Mouse (Mus musculus) heart, postnatal 0 days (tissue): Measurements from ENCODE around the gene Snx21. TPM values are rescaled to one million over a fixed set of nuclear protein-coding genes. Genes with fewer than 3 reads are reported as not detected.
"Not testable (repeated sequence)": the region's sequence is repeated elsewhere in the genome, so short reads cannot be mapped to it uniquely, and the experiment has no call there.

Experiments
- ATAC-seq: fragments of 200-750 bp; cut with Nextera tagmentation; 2 replicates; pipeline ENCODE4 v1.8.0; 2017; ENCODE audit warnings: low read depth, moderate number of reproducible peaks, moderate library complexity; ENCODE audit not compliant: insufficient read depth
- DNase-seq: peaks from one replicate; pipeline ENCODE4 v3.0.0-alpha.2; 2016; ENCODE audit warnings: low spot score
- H3K27ac ChIP-seq: fragments of 300-500 bp; sonication (generic); 2 replicates; pipeline ENCODE4 v1.5.1; 2014; ENCODE audit warnings: low read depth, mild to moderate bottlenecking
- H3K27me3 ChIP-seq: fragments of 300-500 bp; sonication (generic); 2 replicates; pipeline ENCODE4 v1.6.1; 2014; ENCODE audit warnings: low read length, mixed read lengths; ENCODE audit not compliant: control insufficient read depth, insufficient read depth
- H3K36me3 ChIP-seq: fragments of 300-500 bp; sonication (generic); replicated peaks from 2 replicates; pipeline ENCODE4 v1.6.1; 2014; ENCODE audit warnings: low read length, mixed read lengths; ENCODE audit not compliant: control insufficient read depth, insufficient read depth
- H3K4me1 ChIP-seq: fragments of 300-500 bp; sonication (generic); 2 replicates; pipeline ENCODE4 v1.6.1; 2014; ENCODE audit warnings: antibody characterized with exemption; ENCODE audit not compliant: control insufficient read depth, insufficient read depth
- H3K4me2 ChIP-seq: fragments of 300-500 bp; sonication (generic); 2 replicates; pipeline ENCODE4 v1.6.1; 2014; ENCODE audit warnings: low read depth, mild to moderate bottlenecking, low read length, moderate library complexity
- H3K4me3 ChIP-seq: fragments of 300-500 bp; sonication (generic); 2 replicates; pipeline ENCODE4 v1.5.1; 2014; ENCODE audit warnings: low read depth, low read length
- H3K9ac ChIP-seq: fragments of 300-500 bp; sonication (generic); replicated peaks from 2 replicates; pipeline ENCODE4 v1.6.1; 2014; ENCODE audit warnings: low read depth, low read length, mixed read lengths
- H3K9me3 ChIP-seq: fragments of 300-500 bp; sonication (generic); replicated peaks from 2 replicates; pipeline ENCODE4 v1.6.1; 2016; ENCODE audit warnings: low read length; ENCODE audit not compliant: control insufficient read depth
- CTCF ChIP-seq: IDR thresholded peaks from 2 replicates; pipeline ENCODE4 v1.5.1; 2016; ENCODE audit warnings: antibody characterized with exemption, control low read depth, low read depth
- EP300 ChIP-seq: IDR thresholded peaks from 2 replicates; pipeline ENCODE4 v1.6.1; 2016; ENCODE audit warnings: antibody characterized with exemption, low read depth
- WGBS: fragments of 180-500 bp; shearing (Covaris S2); extraction: QIAGEN DNeasy Blood & Tissue Kit; methylation state at CpG from one replicate; pipeline ENCODE4 v1.1.7; 2014; 5-methylcytosine and 5-hydroxymethylcytosine counted together
- polyA plus RNA-seq: library from polyadenylated mRNA; unstranded; fragments of >200 nt; fragmentation: Nextera tagmentation; extraction: Ambion mirVana; gene quantifications from 2 replicates; pipeline ENCODE4 v1.2.1, GENCODE M21; 2015
- total RNA-seq: library from RNA; depleted of rRNA; stranded (reverse); fragments of >200 nt; gene quantifications from 2 replicates; pipeline ENCODE4 v1.2.3, GENCODE M21; 2014; ENCODE audit warnings: low replicate concordance

Snx21 gene
- total and polyA plus RNA-seq, 2 experiments from 2014 or later: 29.8 to 46.4 TPM

- TF ChIP-seq CTCF (peak; percentile 9; the same call in 1 of the 2 replicates), EP300 (no peak)
- Histone ChIP-seq H3K36me3 (peaks cover 63% of the 10 kb centered on the region), H3K9ac (no peak overlapping the region), H3K27me3 (no peaks in the 10 kb centered on the region), H3K9me3 (no peaks in the 10 kb centered on the region), H3K27ac (peak overlapping the region; percentile 81), H3K4me3 (no peak overlapping the region), H3K4me2 (no peak overlapping the region), H3K4me1 (peaks cover 3% of the 10 kb centered on the region; the same call in 1 of the 2 replicates)
- WGBS: 68% methylated on average over 2 of the region's 2 CpGs
- peak; percentile 12; the same call in 1 of the 2 replicates for ATAC-seq
- no peak for DNase-seq
Measured at GRCm38 (mm10) chr2:164793772-164794171, 8.1 kb downstream of the Snx21 start.

GRCm38 (mm10) chr2:164794293-164794692 lies 8.7 kb downstream of the Snx21 start:
- Histone ChIP-seq H3K4me3 (no peak overlapping the region), H3K4me1 (peaks cover 3% of the 10 kb centered on the region; the same call in 1 of the 2 replicates), H3K9ac (no peak overlapping the region), H3K27me3 (no peaks in the 10 kb centered on the region), H3K27ac (peak overlapping the region; percentile 81), H3K9me3 (no peaks in the 10 kb centered on the region), H3K4me2 (no peak overlapping the region), H3K36me3 (peaks cover 64% of the 10 kb centered on the region)
- peak; percentile 86 for TF ChIP-seq CTCF
- TF ChIP-seq EP300: 0 out of 2 replicates have a peak, but pooled peaks have one; percentile 48
- peak; percentile 76 for ATAC-seq
- WGBS: 14% methylated on average over 5 of the region's 5 CpGs
- DNase-seq: peak; percentile 85

DNA sequence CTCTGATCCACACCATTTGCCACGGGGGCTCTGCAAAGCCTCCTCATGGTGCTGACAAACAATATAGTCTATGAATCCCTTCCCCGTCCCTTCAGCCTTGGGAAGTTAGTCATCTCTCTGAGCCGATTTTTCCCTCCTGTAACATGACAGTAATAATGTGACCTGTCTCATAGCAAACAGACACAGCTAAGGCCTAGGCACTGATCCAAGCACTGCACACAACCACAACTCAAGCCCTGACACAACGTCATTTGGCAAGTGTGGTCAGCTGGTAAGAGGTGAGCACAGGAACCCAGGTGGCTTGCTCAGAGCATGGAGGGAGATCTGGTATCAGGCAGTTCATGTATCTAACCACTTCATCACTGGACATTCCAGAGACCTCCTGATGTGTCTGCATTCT lies 10.2 kb downstream of the Snx21 start:
- no peak overlapping the region for H3K27ac ChIP-seq
- TF ChIP-seq CTCF: no peak
- no peak for TF ChIP-seq EP300
- peaks cover 63% of the 10 kb centered on the region for H3K36me3 ChIP-seq
- H3K9me3 ChIP-seq: no peaks in the 10 kb centered on the region
- no peaks in the 10 kb centered on the region for H3K27me3 ChIP-seq
- ATAC-seq (no peak), DNase-seq (no peak)
- H3K9ac ChIP-seq: no peak overlapping the region
- WGBS: 75% methylated on average over 4 of the region's 4 CpGs
- H3K4me1 ChIP-seq: peaks cover 3% of the 10 kb centered on the region; the same call in 1 of the 2 replicates
- no peak overlapping the region for H3K4me2 ChIP-seq
- H3K4me3 ChIP-seq: no peak overlapping the region

DNA sequence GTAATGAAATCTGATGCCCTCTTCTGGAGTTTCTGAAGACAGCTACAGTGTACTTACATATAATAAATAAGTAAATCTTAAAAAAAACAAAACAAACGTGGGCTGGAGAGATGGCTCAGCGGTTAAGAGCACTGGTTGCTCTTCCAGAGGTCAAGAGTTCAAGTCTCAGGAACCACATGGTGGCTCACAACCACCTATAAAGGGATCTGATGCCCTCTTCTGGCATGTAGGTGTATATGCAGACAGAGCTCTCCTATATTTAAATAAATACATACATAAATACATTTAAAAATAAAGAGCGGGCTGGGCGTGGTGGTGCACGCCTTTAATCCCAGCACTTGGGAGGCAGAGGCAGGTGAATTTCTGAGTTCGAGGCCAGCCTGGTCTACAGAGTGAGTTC lies 12.9 kb downstream of the Snx21 start:
- not testable (repeated sequence) for H3K4me3 ChIP-seq, H3K4me2 ChIP-seq, H3K9me3 ChIP-seq, ATAC-seq, H3K4me1 ChIP-seq, H3K27ac ChIP-seq, DNase-seq, H3K27me3 ChIP-seq, H3K9ac ChIP-seq
- peaks cover 41% of the 10 kb centered on the region for H3K36me3 ChIP-seq
- peak; percentile 34 for TF ChIP-seq CTCF
- 69% methylated on average over 6 of the region's 6 CpGs for WGBS

DNA sequence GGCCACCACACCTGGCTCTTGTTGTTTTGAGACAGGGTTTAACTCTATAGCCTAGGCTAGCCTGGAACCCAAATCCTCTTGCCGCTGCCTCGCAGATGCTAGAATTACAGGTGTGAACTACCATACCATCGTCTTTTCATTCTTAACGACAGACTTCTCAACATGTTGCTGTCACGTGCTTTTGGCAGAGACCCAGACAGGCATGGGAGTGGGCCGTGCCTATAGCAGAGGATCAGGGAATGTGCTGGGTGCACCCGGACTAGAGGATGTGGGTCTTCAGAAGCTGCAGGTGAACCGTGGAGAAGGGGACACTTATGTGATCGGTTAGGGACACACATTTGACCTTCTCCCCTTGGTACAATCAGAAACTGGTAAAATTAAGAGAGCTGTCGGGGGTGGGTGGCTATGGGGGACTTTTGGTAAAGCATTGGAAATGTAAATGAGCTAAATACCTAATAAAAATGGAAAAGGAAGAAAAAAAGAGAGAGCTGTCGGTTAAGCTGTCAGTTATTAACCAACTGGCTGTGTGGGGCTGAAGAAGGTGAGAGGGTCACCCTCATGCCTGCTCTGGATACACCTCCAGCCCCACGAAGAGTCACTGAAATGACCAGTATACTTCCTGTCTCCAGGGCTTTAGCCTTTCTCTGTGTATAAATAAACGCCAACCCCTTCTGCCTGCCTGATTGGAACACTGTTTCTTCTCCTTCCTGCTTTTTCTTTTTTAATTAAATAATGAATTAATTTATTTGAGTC lies 14.8 kb downstream of the Snx21 start:
- TF ChIP-seq EP300 (no peak), CTCF (no peak)
- Histone ChIP-seq H3K4me2 (no peak overlapping the region), H3K9ac (no peak overlapping the region), H3K9me3 (no peaks in the 10 kb centered on the region), H3K36me3 (peaks cover 32% of the 10 kb centered on the region), H3K27me3 (no peaks in the 10 kb centered on the region), H3K4me3 (no peak overlapping the region), H3K27ac (no peak overlapping the region), H3K4me1 (peaks cover 10% of the 10 kb centered on the region)
- WGBS: 78% methylated on average over 13 of the region's 13 CpGs
- no peak for DNase-seq
- no peak for ATAC-seq
